Mouse (Mus musculus) neural tube, embryonic 10.5 days (tissue): ENCODE data around the gene Ccdc8.

ENCODE experiments used
- DNase-seq: peaks from one replicate; pipeline ENCODE4 v3.0.0-alpha.2; 2017; ENCODE audit warnings: low spot score; ENCODE audit errors: extremely low spot score

The Ccdc8 gene

GRCm38 (mm10) chr7:16974018-16974417 lies 18.5 kb upstream of the Ccdc8 start:
- DNase-seq: no peak

- no peak for DNase-seq
Measured at GRCm38 (mm10) chr7:16976298-16976697, 16.2 kb upstream of the Ccdc8 start.

- DNase-seq: no peak
Measured at GRCm38 (mm10) chr7:16978173-16978572, 14.3 kb upstream of the Ccdc8 start.

GRCm38 (mm10) chr7:16978593-16978992 lies 13.9 kb upstream of the Ccdc8 start:
- DNase-seq: no peak

DNA sequence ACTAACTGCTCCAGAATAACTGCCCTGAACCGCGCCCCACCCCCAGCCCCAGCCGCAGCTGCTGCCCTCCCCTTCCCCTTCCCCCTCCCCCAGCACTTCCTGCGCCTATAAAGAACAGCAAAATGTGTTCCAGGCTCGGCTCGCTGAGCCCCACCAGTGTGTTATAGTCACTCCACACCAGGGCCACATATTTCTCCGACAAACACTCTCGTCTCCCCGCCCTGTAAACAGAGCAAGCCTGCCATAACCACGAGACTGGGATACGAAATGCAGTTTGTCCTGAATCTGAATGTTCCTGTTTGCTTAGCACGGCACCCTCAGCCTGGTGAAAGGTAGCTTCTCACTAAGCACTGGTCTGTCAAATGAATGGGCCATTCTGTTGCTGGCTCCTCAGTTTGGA lies 12.2 kb upstream of the Ccdc8 start:
- peak; percentile 53 for DNase-seq

DNA sequence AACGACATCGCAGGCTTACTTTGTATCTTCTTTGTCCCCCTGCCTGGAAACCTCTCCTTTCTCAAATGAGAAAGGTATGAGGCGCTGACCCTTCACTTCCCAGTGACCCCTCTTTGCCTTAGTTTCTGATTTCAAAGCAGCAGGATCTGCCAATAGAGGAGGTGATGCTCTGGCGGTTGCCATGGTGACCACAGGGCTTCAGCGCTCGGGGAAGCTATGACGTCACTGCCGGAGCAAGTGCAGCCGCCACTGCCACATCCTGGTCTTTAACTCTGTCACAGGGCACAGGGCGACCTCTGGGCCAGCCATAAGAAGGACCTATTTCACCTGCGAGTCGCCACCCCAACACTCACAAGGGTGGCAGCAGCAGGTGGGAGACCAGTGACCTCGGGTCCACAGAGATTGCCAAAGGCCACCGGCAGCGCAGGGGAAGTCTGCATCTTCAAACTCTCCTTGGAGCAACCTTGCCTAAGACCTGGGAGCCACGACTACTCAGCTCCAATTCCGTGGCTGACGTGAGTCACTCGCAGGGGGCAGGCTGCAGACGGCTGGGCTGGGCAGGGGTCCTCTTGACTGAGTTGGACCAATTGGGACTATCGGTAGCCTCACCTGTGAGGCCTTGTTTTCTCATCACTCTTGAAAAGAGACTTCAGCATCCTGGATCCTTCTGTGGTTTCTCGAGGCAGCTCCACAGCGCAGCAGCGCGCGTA lies 9.5 kb upstream of the Ccdc8 start, which contains the start of gene Gm42372:
TSS of gene Gm42372 (plus strand) at position 228 of the 710 bp plus-strand sequence.
- DNase-seq: peak; percentile 88

GRCm38 (mm10) chr7:16987541-16988149 lies 4.9 kb upstream of the Ccdc8 start:
- DNase-seq: no peak

DNA sequence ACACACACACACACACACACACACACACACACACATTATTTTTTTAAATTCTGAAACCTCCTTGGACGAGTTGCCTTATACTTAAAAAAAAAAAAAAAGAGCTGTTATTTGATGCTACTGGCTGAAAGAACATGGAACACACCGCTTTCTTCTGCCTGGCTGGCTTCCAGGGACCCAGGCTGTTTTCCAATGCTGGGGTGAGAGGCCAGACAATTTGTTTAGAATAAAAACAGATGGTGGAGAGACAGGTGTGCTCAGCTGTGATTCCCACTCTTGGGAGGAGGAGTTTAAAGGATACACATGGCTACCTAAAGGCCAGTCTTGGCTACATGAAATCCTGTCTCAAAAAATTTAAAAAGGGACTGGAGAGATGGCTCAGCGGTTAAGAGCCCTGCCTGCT lies 4.1 kb upstream of the Ccdc8 start:
- no peak for DNase-seq

- DNase-seq: no peak
Measured at GRCm38 (mm10) chr7:16990006-16990744, 2.3 kb upstream of the Ccdc8 start.

DNA sequence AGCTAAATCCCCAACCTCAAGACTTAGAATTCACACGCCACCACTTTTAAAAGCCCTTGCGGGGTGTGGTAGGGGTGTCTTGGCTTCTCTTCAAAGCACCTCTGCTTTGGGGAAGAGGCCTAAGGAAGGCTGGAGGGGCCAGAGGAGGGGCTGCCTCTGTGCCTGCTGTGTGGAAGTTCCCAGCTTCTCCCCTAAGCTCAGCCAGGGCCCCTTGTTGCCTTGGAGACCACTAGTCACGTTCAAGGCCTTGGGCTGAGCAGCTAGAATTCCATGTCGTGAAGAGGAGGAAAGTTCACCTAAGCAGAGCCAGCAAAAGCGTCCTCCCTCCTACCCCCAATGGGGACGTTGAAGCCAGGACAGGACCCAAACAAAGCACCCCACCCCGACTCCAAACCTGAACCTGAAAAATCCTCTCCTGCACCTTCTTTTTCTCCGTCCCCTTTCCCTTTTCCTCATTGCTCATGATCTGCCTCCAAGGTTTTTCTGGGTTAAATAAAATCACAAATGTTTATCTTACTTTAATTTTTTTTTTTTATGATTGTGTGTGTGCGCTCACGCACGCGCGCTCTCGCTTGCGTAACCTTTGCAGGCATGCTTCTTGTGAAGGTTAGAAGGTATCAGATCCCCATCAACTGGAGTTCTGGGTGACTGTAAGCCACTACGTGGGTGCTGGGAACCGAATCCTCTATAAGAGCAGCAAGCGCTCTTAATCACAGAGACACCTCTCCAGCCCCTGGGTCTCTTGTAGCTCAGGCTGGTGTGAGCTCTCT lies 642 bp upstream of the Ccdc8 start:
- peak; percentile 71 for DNase-seq

- peak; percentile 81 for DNase-seq
Measured at GRCm38 (mm10) chr7:16993651-16994399, 1.3 kb downstream of the Ccdc8 start.

- no peak for DNase-seq
Measured at GRCm38 (mm10) chr7:16994400-16994799, 1.9 kb downstream of the Ccdc8 start.

- no peak for DNase-seq
Measured at GRCm38 (mm10) chr7:16995345-16995744, 2.8 kb downstream of the Ccdc8 start.

DNA sequence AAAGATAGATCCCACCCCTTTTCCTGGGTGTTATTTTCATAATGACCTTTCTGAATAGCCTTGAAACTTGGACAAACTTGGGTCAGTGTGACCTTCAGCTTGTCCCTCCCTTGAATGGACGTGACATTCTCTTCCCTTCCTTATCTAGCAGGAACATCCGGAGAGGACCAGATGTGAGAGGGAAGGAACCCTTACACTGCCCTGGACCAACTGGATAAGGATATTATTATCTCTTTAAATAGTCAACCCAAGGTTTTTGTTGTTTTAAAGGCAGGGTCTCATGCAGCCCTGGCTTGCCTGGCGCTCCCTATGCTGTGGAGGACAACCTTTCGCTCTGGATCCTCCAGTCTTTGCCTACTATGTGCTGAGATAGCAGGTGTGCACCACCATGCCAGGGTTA lies 6.7 kb downstream of the Ccdc8 start:
- DNase-seq: no peak

DNA sequence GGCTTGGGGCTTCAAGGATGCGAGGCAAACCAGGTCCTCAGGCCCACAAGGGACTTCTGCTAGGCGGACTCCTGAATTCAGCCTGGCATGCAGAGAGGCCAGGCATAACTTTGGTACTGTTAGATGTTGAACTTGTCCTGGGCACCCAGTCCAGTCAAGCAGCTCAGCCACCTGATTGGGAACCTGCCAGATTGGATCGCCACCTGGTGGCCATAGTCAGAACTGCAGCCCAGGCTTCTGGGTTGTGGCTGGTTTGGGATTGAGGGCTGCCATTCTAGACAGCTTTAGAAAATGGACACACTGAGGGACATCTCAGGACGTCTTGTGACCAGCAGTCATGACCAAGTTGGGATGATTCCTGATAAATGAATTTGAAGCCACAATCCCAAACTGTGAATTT lies 7.1 kb downstream of the Ccdc8 start:
- peak; percentile 92 for DNase-seq

DNA sequence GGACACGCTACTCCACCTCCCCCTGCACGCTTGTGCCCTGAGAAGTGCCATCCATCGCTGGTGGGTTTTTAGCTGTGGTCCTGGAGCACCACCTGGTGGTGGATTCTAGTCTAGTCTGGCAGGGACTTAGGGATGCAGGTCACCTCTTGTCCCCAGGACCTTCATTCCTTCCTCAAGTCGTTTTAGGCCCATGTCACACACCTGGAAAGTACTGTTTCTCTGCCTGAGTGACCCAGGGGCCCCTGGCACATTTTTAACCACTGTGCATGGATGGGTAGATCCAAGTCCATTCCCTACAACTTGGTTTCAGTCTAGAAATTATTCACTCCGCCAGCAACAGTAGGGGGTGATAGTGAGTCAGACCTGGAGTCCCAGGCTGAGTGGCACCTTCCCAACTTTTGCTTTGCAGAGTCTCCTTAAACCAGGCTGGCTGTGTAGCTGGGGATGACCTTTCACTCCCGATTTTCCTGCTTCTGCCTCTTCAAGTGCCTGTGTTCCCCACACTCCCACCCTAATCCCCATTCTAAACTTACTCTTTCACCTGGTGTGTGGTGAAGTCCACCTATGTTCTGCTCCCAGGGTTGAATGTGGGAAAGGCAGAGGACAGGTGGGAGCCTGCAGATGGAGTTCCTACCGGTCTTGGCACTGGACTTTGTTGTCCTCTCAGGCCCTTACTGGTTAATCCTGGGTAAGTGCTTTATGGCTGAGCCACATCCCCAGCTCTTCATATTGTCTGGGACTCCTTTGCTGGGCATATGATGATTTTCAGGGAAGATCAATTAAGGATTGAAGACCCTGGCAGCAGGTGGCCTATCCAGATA lies 10.1 kb downstream of the Ccdc8 start:
- DNase-seq: peak; percentile 89

DNA sequence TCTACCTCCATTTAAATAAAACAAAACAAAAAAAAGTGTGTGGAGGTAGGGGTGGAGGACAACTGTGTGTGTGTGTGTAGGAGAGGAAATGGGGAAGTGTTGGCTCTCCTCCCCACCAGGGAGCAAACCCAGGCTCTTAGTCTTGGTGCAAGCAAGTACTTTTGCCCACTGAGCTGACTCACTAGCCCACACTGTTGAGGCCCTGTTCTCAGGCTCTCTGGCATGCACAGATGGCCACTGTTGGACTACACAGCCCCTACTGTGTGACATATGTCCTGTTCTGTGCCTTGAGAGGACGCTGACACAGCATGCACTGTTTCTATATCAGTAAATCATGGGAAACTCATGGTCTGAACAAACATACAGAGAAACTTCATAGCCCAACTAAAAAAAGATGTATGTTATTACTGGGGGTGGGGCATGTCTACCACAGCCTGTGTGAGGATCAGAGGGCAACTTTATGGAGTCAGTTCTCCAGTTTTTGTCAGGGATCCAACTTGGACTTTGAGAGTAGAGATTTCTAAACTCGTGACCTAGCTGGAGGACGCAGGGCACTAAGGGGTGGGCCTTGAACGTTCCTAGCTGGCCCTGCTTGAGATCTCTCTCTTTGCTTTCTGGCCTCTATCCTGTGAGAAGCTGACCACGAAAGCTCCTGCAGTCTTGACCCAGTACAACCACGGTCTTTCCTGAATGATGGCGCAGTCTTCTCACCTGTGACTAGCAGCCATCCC lies 10.9 kb downstream of the Ccdc8 start:
- no peak for DNase-seq

- no peak for DNase-seq
Measured at GRCm38 (mm10) chr7:17004716-17005115, 12.2 kb downstream of the Ccdc8 start.

- no peak for DNase-seq
Measured at GRCm38 (mm10) chr7:17007300-17007699, 14.8 kb downstream of the Ccdc8 start.
